Mouse (Mus musculus): ENCODE data around the gene Plekhg1. TPM values are rescaled to one million over a fixed set of nuclear protein-coding genes. Genes with fewer than 3 reads are reported as not detected.

The Plekhg1 gene
- polyA plus RNA-seq, 1 experiment = 1.1 TPM

DNA sequence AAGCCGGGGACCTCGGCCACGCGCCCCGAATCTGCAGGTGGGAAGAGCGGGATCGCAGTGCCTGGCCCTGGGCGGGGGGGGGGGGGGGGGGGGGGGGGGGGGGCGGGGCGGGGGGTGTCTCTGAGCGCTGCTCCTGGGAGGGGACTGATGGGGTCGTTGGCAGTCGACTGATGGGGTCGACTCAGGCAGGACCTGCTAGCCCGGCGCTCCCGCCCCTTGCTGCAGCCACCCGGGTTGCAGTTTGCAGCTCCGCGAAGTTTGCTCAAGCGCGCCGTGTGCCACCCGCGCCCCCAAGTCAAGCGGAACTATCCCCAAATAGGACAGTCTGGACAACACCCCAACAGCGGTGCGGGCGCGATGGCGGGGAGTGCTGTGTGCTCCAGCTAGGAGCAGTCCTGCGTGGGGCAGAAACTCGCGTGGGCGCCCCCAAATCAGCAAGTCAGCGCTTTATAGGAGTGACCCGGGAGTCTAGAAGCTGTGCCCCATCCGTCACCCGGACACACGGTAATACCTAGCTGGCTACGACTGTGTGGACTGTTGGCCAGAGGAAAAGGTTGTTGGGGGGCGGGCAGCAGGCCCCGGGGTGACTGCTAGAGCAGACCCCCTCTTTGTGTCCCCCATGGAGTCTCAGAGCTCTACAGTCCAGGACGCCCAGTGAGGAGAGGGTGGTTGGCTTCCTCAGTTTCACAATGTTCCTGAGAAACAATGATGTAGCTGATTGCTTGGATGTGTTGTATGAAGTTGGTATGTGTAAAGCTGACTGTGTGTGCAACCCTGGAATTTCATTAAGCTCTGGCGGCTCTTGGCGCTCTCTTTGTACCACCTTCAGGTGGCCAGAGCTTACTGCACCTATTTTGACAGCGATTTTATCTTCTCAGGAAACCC, 582 bp downstream of the Plekhg1 start:
- DNase-seq (ENCODE audit: low read depth, low spot score) = no peak
- WGBS = under 1% methylated on average over 36 of the region's 47 CpGs

DNA sequence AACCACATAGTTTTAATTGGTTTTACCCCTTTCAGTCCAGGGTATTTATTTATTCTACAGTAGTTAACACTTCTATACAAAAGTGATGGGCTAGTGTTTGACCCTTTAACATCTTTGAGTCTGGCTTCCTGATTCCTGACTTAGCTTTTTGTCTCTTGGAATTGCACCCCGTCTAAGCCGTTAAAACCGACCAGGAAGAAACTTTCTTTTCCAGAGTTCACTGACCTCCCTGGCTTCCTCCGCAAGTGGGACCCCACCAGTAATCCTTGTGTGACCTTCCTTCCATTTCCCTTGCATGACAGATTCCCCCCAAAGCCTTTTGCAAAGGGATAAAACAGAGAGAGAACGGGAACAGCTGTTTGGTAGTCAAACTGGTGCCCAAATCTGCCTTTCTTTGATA, 1.6 kb downstream of the Plekhg1 start:
- no peak for DNase-seq (ENCODE audit: low read depth, low spot score)
- WGBS = 21% methylated on average over 5 of the region's 5 CpGs

DNA sequence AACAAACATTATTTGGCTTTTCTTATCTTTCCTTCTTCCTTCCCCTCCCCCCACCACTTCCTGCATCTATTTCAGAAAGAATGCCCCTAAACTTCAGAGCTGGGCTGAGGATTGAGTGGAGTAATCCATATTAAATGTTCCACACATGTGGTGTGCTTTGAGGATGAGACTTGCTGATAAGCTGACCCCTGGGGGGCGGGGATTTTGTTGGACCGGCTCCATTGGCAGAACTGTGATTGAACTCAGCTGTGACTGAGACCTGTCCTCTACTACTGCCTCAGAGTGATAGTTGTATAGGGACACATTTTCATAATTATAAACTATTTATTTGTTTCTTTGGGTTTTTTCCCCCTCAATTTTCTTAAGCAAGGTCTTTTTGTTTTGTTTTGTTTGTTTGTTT, 2.9 kb downstream of the Plekhg1 start:
- DNase-seq (ENCODE audit: low read depth, low spot score) = no peak
- WGBS = 69% methylated on average over 2 of the region's 2 CpGs

DNA sequence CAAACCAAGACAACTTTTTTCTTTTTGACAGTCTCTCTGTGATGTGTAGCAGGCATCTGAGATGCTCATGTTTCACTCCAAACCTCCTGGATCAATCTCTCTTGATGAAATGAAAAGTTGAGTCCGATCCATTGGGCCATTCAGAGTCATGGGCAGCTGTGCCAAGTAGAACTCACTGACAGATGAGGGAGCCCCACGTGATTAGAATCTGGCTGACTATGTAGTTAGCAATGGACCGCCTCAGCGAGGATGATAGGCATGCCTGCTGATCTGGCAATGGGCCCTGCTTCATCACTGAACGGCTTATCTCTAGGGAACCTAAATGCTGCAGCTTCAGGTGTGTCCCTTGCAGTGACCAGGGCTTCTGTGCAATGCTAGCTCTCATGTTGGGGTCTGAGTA, 3.7 kb downstream of the Plekhg1 start:
- WGBS = 74% methylated on average over 5 of the region's 5 CpGs
- DNase-seq (ENCODE audit: low read depth, low spot score) = no peak

DNA sequence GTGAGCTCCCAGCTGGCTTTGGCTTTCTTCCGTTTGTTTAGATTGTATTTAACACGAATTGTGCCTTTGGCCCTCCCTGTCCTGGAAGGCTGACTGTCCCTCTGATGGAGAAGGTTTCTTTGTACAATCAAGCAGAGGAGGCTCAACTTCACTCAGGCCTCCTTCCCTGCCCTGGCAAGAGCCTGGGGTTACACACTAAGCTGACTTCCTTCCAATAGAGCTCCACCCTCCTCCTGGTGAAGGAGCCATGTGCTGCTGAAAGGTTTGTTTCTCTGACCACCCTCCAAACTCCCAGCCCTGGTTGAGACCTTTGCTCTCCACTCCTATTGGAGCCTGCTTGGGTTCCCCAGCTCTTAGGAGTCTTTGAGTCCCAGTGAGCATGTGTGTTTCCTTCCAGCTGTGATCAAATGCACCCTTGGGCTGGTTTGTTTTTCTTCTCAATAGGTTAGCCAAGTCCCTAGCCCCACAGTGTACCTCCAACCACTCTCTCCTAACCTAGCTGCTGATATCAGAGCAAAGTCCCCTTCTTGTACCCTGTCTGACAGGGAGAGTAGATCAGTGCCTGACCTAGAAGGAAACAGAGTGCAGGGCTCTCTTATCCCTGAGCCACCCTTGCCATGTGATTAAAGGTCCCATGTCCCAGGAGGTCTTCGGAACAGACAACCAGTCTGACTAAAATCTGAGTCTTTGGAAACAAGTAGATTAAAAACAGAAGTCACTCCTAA, 6.8 kb downstream of the Plekhg1 start:
- no peak for DNase-seq (ENCODE audit: low read depth, low spot score)
- WGBS = 36% methylated on average over 3 of the region's 3 CpGs

DNA sequence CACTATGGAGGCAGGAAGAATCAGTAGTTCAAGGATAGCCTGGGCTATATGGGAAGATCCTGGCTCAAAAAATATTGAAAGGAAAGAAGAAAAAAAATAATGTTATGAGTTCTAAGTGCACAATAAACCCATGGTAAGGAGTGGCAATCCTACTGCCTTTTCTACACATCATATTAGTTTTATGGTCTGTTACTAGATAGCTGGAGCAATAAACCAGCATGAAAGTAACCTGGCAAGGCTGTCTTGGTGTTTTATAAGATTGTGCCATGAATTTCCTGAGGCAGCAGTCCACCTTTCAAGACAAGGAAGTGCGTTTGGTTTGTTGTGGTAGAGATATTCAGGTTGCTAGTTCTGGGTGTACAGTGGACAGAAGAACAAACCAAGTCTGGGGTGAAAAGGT, 9.4 kb downstream of the Plekhg1 start:
- DNase-seq (ENCODE audit: low read depth, low spot score) = peak; percentile 83
- 28% methylated on average over 1 of the region's 1 CpGs for WGBS

DNA sequence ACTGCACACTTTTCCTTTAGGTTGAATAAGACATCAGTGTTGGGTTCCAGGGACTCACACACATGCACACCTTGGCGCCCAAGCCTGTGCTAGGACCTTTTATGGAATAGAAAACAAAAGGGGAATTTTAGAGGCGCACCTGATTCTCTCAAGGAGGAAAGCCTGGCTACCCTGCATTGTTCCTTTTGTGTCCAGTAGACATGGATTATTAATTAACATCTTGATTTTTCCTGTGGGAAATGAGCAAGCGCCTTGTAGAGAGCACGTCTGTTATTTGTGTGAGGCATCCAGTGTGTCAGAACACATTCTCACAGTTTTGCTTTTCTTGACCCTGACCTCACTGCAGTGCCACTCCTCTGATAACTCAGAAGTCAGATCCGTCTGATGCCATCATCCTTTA, 21.8 kb downstream of the Plekhg1 start:
- WGBS = 78% methylated on average over 5 of the region's 5 CpGs
- no peak for DNase-seq (ENCODE audit: low read depth, low spot score)

DNA sequence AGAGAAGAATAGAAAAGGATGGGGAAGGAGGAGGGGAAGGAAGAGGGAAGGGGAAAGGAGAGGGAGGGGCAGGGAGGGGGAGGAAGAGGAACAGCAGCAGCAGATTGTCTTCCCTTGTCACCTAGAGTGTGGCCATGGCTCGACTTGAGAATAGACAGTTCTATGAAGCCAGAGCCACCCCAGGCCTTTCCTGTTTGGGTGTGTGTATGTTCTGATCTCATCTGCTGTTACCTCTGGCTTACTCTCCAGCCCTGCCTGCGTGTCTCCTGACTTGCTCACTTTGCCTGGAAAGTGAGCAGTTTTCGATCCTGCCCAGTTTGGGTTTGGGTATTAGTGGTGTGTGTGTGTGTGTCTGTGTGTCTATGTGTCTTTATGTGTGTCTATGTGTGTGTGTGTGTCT, 23.0 kb downstream of the Plekhg1 start:
- DNase-seq (ENCODE audit: low read depth, low spot score) = no peak
- 55% methylated on average over 3 of the region's 3 CpGs for WGBS

DNA sequence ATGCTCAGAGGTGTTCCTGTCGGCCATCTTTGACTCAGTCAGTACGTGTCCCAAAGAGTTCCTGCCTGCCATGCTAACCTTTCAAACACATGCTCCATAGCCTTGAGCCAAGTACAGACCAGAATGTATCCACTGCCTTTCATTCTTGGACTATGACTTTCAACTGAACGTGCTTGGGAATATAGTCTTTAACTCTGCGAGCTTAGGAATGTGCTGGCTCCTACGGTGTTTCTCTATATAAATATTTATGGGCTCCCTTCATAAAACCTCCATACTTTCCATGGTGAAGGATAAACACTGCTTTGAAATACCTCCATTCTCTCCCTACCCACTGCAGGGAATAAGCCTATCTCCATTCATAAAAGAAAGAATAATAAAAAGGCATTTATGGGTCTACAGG, 29.0 kb downstream of the Plekhg1 start:
- no peak for DNase-seq (ENCODE audit: low read depth, low spot score)
- 40% methylated on average over 5 of the region's 5 CpGs for WGBS

DNA sequence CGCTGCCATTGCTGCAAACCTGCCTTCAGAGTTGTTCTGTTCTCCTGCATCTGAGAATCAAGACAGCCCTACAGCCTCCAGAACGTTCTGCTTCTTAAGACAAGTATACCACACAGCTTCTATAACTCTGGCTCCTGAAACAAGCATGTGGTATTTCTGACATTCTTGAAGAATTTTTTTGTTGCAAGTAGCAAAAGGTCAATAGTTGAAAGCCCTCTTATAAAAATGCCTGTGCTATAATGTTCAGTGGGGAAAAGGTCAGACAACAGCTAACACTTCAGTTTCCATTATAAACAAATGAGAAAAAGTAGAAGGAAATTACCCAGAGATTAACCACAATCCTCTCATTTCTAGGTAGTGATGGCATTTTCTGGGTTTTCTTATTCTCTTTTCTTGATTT, 34.2 kb downstream of the Plekhg1 start:
- WGBS = 80% methylated on average over 2 of the region's 2 CpGs
- DNase-seq (ENCODE audit: low read depth, low spot score) = no peak

DNA sequence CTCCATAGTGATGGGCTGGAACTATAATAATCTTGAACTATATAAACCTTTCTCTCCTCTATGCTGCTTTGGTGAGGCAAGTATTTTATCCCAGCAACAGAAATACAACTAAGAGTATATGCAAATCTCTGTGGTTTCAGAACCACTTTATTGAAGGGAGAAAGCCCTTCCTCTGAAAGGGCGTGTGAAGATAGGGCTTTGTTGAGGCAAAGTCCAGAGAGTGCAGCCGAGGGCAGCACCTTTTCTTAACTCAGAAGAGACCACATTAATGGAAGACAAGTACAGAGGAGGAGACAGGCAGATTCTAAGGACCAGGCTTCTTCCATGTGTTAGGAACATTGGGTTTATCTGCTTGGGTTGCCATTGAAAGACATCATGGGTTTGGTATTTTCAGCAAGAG, 36.6 kb downstream of the Plekhg1 start:
- peak; percentile 33 for DNase-seq (ENCODE audit: low read depth, low spot score)
- WGBS = 40% methylated on average over 2 of the region's 2 CpGs

DNA sequence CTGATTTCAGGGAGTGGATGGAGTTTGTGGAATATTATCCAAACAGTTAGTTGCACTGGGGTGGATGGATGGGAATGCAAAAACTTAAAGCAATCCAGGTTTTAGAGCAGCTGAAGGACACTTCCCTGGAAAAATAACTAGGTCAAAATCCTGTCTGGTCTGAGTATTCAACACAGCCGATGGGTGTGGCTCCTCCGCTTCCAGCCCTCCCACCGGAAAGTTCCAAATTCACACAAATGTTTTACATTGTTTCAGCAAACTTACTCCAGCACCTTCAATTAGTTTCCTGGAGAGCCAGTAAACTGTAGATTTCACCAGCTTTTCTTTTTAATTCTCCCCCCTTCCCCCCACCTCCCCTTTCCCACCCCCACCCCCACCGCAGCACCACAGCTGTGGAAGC, 45.2 kb downstream of the Plekhg1 start:
- DNase-seq (ENCODE audit: low read depth, low spot score) = no peak
- WGBS = 70% methylated on average over 4 of the region's 4 CpGs

DNA sequence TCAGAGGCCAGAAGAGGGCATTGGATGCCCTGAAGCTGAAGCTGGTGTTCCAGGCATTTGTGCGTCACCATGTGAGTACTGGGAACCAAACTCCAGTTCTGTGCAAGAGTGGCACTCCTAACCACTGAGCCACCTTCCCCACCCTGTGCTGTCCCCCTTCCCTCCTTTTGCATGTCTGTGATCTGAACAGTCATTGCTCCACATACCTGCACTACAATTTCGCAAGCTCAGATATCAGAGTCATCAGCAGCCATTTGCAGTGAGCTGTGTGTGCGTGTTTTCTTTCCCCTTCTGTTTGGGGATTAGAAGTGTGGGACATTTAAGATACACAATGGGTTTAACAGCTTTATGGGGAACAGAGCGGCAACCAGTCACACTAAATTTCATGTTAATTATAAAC, 46.4 kb downstream of the Plekhg1 start:
- WGBS = 74% methylated on average over 4 of the region's 4 CpGs
- DNase-seq (ENCODE audit: low read depth, low spot score) = no peak

DNA sequence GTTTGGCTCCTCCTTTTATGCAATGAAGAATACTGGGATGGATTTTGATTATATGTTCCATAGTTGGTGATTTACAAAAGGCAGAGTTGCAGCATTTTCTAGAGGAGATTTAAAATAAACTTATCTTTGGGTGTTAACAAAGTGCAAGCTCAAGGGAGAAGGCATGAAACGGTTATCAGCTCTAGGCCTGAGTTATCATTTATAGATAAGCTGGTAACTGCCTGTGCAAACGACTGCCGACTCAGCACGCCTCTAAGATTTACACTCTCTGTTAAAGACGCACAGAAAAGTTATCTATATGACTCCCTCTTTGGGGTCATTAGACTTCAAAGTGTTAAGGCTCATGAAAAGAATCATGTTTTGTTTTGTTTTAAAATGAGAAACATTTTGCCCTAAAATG, 46.8 kb downstream of the Plekhg1 start:
- WGBS = 40% methylated on average over 5 of the region's 5 CpGs

DNA sequence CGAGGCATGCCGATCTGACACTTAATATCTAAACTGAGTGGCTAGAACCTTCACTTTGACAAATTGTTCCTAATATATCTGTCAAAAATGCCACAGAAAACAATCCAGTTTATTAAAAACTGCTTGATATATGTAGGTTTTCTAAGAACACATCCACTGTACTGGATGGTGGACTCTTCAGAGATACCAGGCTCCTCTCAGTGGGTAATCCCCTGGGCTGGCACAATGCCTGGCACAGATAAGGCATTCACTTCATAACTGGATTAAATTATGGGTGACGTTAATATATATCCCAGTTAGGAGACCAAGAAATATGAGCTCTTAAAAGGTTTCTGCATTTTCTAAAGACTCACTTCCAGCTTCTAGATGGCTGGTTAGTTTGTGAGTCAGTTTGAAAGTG, 53.7 kb downstream of the Plekhg1 start:
- WGBS = 85% methylated on average over 3 of the region's 3 CpGs
- no peak for DNase-seq (ENCODE audit: low read depth, low spot score)

More for the DNA sequence above, 46.8 kb downstream of the Plekhg1 start:
- no peak for DNase-seq (ENCODE audit: low read depth, low spot score)

DNA sequence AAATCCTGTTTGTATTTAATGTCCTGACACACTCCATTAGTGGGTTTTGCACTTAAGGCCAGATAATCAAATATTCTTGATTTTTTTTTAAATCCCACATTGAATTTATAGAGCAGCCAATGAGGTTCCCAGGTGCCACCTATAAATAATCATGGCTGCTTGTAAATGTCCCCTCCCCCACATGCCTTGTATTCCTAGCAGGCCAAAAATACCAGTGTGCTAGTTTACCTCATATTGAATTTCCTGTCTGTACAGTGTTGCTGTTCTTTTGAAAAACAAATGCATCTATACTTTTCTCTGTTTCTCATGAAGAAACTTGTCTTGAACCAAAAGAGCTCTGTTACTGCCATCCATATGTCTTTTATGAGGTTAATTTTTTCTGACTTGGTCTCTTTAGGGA, 59.3 kb downstream of the Plekhg1 start:
- no peak for DNase-seq (ENCODE audit: low read depth, low spot score)

DNA sequence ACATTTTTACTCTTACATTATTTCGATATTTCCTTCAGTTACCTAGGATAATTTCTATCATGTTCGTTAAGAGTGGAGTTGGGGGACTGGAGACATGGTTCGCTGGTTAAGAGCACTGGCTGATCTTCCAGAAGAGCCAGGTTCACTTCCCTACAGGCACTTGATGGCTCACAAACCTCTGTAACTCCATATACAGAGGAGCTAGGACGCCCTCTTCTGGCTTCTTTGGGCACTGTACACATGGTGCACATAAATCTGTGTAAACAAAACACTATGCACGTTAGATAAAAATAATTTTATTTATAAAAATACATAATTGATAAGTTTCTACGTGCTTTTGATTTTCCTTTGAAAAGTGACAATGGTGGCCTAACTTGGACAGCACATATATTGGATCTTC, 61.1 kb downstream of the Plekhg1 start:
- 85% methylated on average over 6 of the region's 6 CpGs for WGBS
- DNase-seq (ENCODE audit: low read depth, low spot score) = no peak

DNA sequence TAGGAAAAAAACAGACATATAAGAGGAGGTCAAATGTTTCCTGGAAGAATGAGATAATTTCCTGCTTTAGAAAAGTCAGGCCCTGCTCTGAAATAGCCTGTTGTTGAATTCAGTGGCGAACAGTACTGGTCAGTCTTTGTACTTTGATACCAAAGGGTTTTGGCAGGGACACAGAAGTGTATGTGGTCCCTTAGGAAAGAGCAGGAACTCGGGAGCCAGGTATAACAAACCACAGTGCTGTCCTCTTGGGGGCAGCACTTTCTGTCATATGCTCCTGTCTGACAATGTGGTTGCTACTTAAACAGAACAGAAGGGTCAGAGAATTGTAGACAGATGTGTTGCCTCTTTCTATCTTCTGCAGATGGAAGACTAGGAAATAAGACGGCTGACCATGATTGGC, 65.2 kb downstream of the Plekhg1 start:
- DNase-seq (ENCODE audit: low read depth, low spot score) = no peak
- whole genome bisulfite sequencing = 37% methylated on average over 3 of the region's 3 CpGs

DNA sequence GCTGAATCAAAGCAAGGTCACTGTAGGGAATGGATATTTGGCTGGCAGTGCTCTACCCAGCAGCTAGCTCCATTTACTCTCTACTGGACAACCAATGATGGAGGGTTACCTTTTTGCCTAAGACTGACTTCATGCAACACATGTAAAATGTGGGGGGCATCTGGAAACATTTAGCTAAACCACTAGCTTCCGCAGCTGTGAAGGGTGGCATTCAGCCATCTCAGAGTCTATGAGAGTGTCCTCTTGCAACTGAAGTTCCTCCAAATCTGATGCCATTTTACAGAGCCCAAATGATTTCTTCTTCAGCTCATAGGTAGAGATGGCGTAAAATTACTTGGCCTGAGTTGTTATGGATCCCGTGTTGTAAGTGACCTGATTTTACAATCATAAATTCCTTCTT, 67.8 kb downstream of the Plekhg1 start:
- no peak for DNase-seq (ENCODE audit: low read depth, low spot score)
- WGBS = 87% methylated on average over 3 of the region's 3 CpGs

DNA sequence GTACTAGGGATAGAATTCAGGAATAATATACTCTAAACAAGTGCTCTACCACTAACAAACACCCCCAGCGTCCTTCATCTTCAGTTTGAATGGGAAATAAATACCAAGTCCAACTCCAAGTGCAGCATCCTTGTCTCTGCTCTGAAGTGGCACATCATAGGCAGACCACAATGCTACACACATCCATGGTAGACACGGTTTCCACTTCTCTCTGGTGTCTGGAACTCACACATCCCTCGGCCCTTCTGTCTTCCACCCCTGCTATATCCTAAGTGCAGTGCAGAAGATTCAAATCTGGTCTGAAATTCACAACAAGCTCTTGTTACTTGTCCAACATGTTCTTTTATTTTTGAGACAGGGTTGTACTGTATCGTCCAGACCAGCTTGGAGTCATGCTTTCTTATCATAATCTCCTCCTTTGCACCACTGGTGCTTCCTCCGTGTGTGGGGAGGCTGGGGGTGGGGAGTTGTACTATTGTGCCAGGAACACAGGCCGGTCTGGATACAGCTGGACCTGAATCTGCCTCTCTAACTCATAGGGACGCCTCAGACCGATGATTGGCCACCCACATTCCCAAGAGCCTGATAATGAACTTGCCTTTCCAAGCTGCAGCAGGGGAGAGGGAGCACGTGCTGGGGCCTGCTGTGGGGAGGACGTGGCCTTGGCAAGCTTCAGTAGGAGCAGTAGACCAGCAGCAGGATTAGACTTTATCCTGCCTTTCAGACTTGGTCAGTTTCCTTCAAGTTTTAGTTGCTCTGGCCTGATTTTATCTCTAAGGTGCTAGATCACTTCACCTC, 70.5 kb downstream of the Plekhg1 start:
- WGBS = 67% methylated on average over 10 of the region's 10 CpGs
- DNase-seq (ENCODE audit: low read depth, low spot score) = no peak

All from large intestine, adult 2 months (tissue).